Mouse (Mus musculus): ENCODE data around the gene Csnk1e. TPM values are rescaled to one million over a fixed set of nuclear protein-coding genes. Genes with fewer than 3 reads are reported as not detected.

Gene Csnk1e
- 45.4 to 51.2 TPM (median 47.9 TPM) in 4 replicates for total RNA-seq (2023; ENCODE audit: inconsistent age)

GRCm38 (mm10) chr15:79455106-79455810 is at the start of gene Csnk1e:
Csnk1e (minus strand) TSS chr15:79455566.

DNA sequence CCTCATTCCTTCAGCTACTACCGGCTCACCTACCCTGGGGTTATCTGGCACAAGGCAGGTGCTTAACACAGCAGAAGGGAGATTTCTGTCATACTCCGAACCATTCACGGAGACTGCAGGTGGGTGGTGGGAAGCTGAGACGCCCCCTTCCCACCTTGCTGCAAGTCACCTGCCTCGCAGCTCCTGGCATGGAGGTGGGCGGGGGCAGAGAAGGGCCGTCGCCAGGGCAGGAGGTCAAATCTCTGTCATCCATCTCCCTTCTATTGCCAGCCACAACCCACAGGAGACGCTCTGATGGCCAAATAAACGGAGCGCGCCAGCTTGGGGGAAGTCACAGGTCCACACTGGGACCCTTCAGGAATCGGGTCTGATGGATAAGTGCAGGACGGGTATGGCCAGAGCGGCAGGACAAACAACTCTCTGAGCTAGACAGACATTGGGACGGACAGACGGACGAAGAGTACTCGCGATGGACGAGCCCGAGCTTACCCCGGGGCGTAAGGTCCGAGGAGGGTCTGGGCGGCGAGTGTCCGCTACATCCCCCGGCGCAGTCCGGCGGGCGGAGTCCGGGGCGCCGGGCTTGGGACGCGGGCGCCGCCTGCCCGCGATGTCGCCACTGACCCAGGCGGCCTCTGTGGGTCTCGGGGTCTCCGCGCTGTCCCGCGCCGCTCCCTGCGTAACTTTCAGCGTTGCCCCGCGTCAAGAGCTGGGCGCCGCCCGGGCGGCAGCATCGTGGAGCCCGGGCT is 49.5 kb upstream of the Csnk1e start, which contains the start of gene Kcnj4:
Kcnj4 (minus strand) TSS at position 535 of the 746 bp plus-strand sequence.

DNA sequence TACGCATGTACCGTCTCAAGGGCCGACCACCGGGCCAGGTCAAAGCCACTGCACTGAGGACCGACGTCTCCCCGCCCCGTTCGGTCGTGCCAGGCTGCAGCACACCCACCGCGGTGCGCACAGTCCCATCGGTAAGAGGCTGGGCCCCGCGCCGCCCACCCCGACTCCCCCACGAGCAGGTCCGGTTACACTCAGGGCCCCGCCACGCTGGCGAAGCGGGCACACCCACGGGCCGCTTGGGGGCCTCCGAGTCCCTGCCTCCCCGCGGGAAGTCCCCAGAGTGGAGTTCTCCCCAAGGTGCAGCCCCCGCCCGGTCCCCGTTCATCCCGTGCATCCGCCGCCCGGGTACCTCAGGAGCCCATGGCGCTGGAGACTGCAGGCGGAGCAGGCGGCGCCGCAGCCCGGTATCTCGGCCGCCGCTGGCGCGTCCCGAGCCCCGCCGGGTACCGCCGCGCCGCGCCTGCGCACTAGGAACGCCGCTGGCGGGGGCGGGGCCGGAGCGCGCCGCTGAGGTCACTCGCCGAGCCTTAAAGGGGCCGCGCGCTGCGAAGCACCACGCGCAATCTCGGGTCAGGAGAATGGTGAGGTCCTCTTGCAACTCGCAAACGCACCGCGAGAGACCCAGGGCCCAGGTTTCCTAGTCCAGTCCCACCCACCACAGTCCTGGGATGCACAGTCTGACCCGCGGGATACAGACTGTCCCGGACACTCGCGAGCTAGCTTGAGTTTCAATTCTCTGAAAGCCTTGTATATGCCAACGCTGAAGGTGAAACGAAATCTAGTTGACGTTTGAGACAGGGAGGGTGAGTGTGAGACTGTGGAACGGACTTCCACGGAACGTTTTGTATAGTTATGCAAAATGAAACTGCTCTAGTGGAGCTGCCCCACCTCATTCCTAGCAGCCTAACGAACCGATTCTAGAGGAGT is 52.3 kb downstream of the Csnk1e start, which contains the start of gene Tmem184b:
Tmem184b (minus strand) TSS at position 734 of the 927 bp plus-strand sequence.

Other genes with a start within 250 kb of the Csnk1e start
- gene Pick1, start 226.4 kb downstream of the Csnk1e start, total RNA-seq (2023; ENCODE audit: inconsistent age), result 31.1 to 41.0 TPM (median 36.1 TPM) in 4 replicates
- 0.60 to 1.3 TPM (median 0.76 TPM) in 4 replicates for gene Gm49486, start 226.2 kb downstream of the Csnk1e start, total RNA-seq (2023; ENCODE audit: inconsistent age)
- gene Slc16a8, start 200.8 kb downstream of the Csnk1e start, total RNA-seq (2023; ENCODE audit: inconsistent age), result not detected in 4 replicates
- gene Baiap2l2, start 170.0 kb downstream of the Csnk1e start, total RNA-seq (2023; ENCODE audit: inconsistent age), result not detected in 4 replicates
- gene Pla2g6, start 127.2 kb downstream of the Csnk1e start, total RNA-seq (2023; ENCODE audit: inconsistent age), result 14.1 to 17.4 TPM (median 16.0 TPM) in 4 replicates
- 89.5 to 102 TPM (median 99.3 TPM) in 4 replicates for gene Maff, start 108.9 kb downstream of the Csnk1e start, total RNA-seq (2023; ENCODE audit: inconsistent age)
- 34.2 to 47.1 TPM (median 37.4 TPM) in 4 replicates for gene Tmem184b, start 52.0 kb downstream of the Csnk1e start, total RNA-seq (2023; ENCODE audit: inconsistent age)
- gene Kcnj4, start 49.7 kb upstream of the Csnk1e start, total RNA-seq (2023; ENCODE audit: inconsistent age), result not detected in 4 replicates
- gene Kdelr3, start 60.8 kb upstream of the Csnk1e start, total RNA-seq (2023; ENCODE audit: inconsistent age), result not detected in 4 replicates
- 401 to 416 TPM (median 406 TPM) in 4 replicates for gene Ddx17, start 91.2 kb upstream of the Csnk1e start, total RNA-seq (2023; ENCODE audit: inconsistent age)
- 0.30 to 0.39 TPM in 2 of 4 replicates, not detected in the others for gene Dmc1, start 149.5 kb upstream of the Csnk1e start, total RNA-seq (2023; ENCODE audit: inconsistent age)
- gene Fam227a, start 203.4 kb upstream of the Csnk1e start, total RNA-seq (2023; ENCODE audit: inconsistent age), result 2.1 to 2.4 TPM (median 2.3 TPM) in 4 replicates
- 6.6 to 9.5 TPM (median 6.8 TPM) in 4 replicates for gene Cby1, start 203.6 kb upstream of the Csnk1e start, total RNA-seq (2023; ENCODE audit: inconsistent age)
- 95.1 to 108 TPM (median 104 TPM) in 4 replicates for gene Tomm22, start 215.3 kb upstream of the Csnk1e start, total RNA-seq (2023; ENCODE audit: inconsistent age)
- gene Josd1, start 232.4 kb upstream of the Csnk1e start, total RNA-seq (2023; ENCODE audit: inconsistent age), result 24.3 to 26.6 TPM (median 25.1 TPM) in 4 replicates
- 61.4 to 79.2 TPM (median 74.3 TPM) in 4 replicates for gene Gtpbp1, start 235.3 kb upstream of the Csnk1e start, total RNA-seq (2023; ENCODE audit: inconsistent age)